Mouse (Mus musculus) retina, postnatal 7 days (tissue): ENCODE data around the gene Pepd.

Experiments used
- DNase-seq: peaks from one replicate; pipeline ENCODE4 v3.0.0-alpha.2; 2012; ENCODE audit warnings: low read depth, low spot score

The Pepd gene

GRCm38 (mm10) chr7:35055619-35056435 lies 143.6 kb downstream of the Pepd start:
- DNase-seq: peak; percentile 21

- DNase-seq: peak; percentile 88
Measured at GRCm38 (mm10) chr7:35056436-35056864, 144.3 kb downstream of the Pepd start, which contains the start of gene Cebpg. Cebpg (minus strand) TSS chr7:35056573.

- no peak for DNase-seq
Measured at GRCm38 (mm10) chr7:35056999-35057398, 144.8 kb downstream of the Pepd start.

- no peak for DNase-seq
Measured at GRCm38 (mm10) chr7:35057569-35057968, 145.4 kb downstream of the Pepd start.

GRCm38 (mm10) chr7:35058329-35058728 lies 146.2 kb downstream of the Pepd start:
- no peak for DNase-seq

- no peak for DNase-seq
Measured at GRCm38 (mm10) chr7:35059467-35059866, 147.3 kb downstream of the Pepd start.

- no peak for DNase-seq
Measured at GRCm38 (mm10) chr7:35064286-35065258, 152.4 kb downstream of the Pepd start.

GRCm38 (mm10) chr7:35065958-35066357 lies 153.8 kb downstream of the Pepd start:
- no peak for DNase-seq

GRCm38 (mm10) chr7:35066640-35067212 lies 154.5 kb downstream of the Pepd start:
- no peak for DNase-seq

- no peak for DNase-seq
Measured at GRCm38 (mm10) chr7:35076645-35077044, 164.5 kb downstream of the Pepd start.

GRCm38 (mm10) chr7:35080843-35081338 lies 168.7 kb downstream of the Pepd start:
- DNase-seq: no peak

GRCm38 (mm10) chr7:35081406-35082104 lies 169.4 kb downstream of the Pepd start:
- no peak for DNase-seq

- no peak for DNase-seq
Measured at GRCm38 (mm10) chr7:35084565-35085360, 172.6 kb downstream of the Pepd start.

- peak; percentile 29 for DNase-seq
Measured at GRCm38 (mm10) chr7:35086271-35086861, 174.2 kb downstream of the Pepd start.

- DNase-seq: no peak
Measured at GRCm38 (mm10) chr7:35090550-35090949, 178.4 kb downstream of the Pepd start.
